Mouse (Mus musculus): ENCODE results near the gene Lipt1. TPM values are rescaled to one million over a fixed set of nuclear protein-coding genes. Genes with fewer than 3 reads are reported as not detected.

The Lipt1 gene
- polyA plus RNA-seq, 1 experiment from 2014 or later = 9.1 TPM

GRCm38 (mm10) chr1:37867684-37868322 is 3.7 kb upstream of the Lipt1 start:
- Histone ChIP-seq H3K27ac (ENCODE audit: low read depth, low read length) (no peak overlapping the region), H3K4me1 (replicated peaks; ENCODE audit: control insufficient read depth, insufficient read depth, low read length) (0 out of 2 replicates have a peak, but pooled peaks cover 2% of the 10 kb centered on the region), H3K9me3 (ENCODE audit: control insufficient read depth, low read length) (no peaks in the 10 kb centered on the region), H3K4me2 (replicated peaks; ENCODE audit: low read depth, low read length) (no peak overlapping the region), H3K9ac (ENCODE audit: low read depth, low read length) (no peak overlapping the region), H3K27me3 (ENCODE audit: control insufficient read depth, insufficient read depth, low read length) (no peaks in the 10 kb centered on the region), H3K36me3 (ENCODE audit: control insufficient read depth, insufficient read depth, low read length) (no peaks in the 10 kb centered on the region), H3K4me3 (ENCODE audit: low read depth, low read length) (no peak overlapping the region)
- DNase-seq (ENCODE audit: low spot score) (no peak), ATAC-seq (ENCODE audit: low FRiP score) (no peak)
- 66% methylated on average over 10 of the region's 10 CpGs for whole genome bisulfite sequencing

DNA sequence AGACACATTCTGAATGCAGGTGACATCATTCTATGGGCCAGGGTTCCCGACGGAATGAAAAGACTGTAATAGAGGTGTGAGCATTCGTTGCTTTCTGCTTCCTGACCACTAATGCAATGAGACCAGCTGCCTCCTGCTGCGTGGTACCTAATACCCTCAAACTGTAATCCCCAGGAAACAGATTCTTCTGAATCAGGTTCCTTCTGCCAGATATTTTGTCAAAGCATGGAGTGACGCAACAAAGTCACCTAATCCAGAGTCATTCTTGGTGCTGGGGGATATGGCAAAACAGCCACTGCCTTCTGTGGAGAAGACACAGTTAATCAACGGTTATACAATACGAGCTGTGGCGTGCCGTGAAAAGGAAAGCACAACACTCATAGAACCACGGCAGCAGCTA is 2.9 kb upstream of the Lipt1 start:
- Histone ChIP-seq H3K36me3 (ENCODE audit: control insufficient read depth, insufficient read depth, low read length) (no peaks in the 10 kb centered on the region), H3K4me2 (replicated peaks; ENCODE audit: low read depth, low read length) (no peak overlapping the region), H3K9ac (ENCODE audit: low read depth, low read length) (no peak overlapping the region), H3K27me3 (ENCODE audit: control insufficient read depth, insufficient read depth, low read length) (no peaks in the 10 kb centered on the region), H3K4me1 (replicated peaks; ENCODE audit: control insufficient read depth, insufficient read depth, low read length) (0 out of 2 replicates have a peak, but pooled peaks cover 2% of the 10 kb centered on the region), H3K27ac (ENCODE audit: low read depth, low read length) (no peak overlapping the region), H3K4me3 (ENCODE audit: low read depth, low read length) (no peak overlapping the region), H3K9me3 (ENCODE audit: control insufficient read depth, low read length) (no peaks in the 10 kb centered on the region)
- DNase-seq (ENCODE audit: low spot score) = no peak
- WGBS = 63% methylated on average over 10 of the region's 10 CpGs
- no peak for ATAC-seq (ENCODE audit: low FRiP score)

DNA sequence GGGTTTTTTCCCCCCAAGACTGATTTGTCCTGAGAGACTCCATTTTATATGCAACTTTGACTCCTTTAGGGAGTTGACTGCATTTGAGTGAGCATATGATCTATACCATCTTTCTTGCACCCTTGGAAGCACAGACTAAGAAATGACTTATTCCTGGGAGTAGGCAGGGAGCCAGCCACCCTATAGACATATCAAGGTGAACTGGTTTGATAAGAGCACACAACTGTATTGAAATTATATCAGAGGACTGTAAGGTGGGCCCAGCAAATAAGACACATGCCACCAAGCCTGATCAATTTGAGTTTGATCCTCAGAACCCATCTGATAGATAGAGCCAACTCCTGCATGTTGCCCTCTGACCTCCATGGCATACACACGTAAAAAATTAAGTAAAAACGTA is 2.2 kb upstream of the Lipt1 start:
- no peak overlapping the region for H3K4me2 ChIP-seq (replicated peaks; ENCODE audit: low read depth, low read length)
- H3K27ac ChIP-seq (ENCODE audit: low read depth, low read length) = no peak overlapping the region
- H3K9ac ChIP-seq (ENCODE audit: low read depth, low read length) = no peak overlapping the region
- no peaks in the 10 kb centered on the region for H3K36me3 ChIP-seq (ENCODE audit: control insufficient read depth, insufficient read depth, low read length)
- ATAC-seq (ENCODE audit: low FRiP score) (no peak), DNase-seq (ENCODE audit: low spot score) (no peak)
- 61% methylated on average over 2 of the region's 2 CpGs for WGBS
- no peaks in the 10 kb centered on the region for H3K9me3 ChIP-seq (ENCODE audit: control insufficient read depth, low read length)
- H3K27me3 ChIP-seq (ENCODE audit: control insufficient read depth, insufficient read depth, low read length) = no peaks in the 10 kb centered on the region
- no peak overlapping the region for H3K4me3 ChIP-seq (ENCODE audit: low read depth, low read length)
- H3K4me1 ChIP-seq (replicated peaks; ENCODE audit: control insufficient read depth, insufficient read depth, low read length) = 0 out of 2 replicates have a peak, but pooled peaks cover 2% of the 10 kb centered on the region

- peak overlapping the region; percentile 49 for H3K4me3 ChIP-seq (ENCODE audit: low read depth, low read length)
- 0 out of 2 replicates have a peak, but pooled peaks cover 2% of the 10 kb centered on the region for H3K4me1 ChIP-seq (replicated peaks; ENCODE audit: control insufficient read depth, insufficient read depth, low read length)
- H3K9ac ChIP-seq (ENCODE audit: low read depth, low read length) = peak overlapping the region; percentile 49
- no peaks in the 10 kb centered on the region for H3K9me3 ChIP-seq (ENCODE audit: control insufficient read depth, low read length)
- DNase-seq (ENCODE audit: low spot score) (peak; percentile 78), ATAC-seq (ENCODE audit: low FRiP score) (peak; percentile 84)
- peak overlapping the region; percentile 68 for H3K4me2 ChIP-seq (replicated peaks; ENCODE audit: low read depth, low read length)
- H3K27me3 ChIP-seq (ENCODE audit: control insufficient read depth, insufficient read depth, low read length) = no peaks in the 10 kb centered on the region
- 9% methylated on average over 33 of the region's 33 CpGs for WGBS
- H3K36me3 ChIP-seq (ENCODE audit: control insufficient read depth, insufficient read depth, low read length) = peaks cover 11% of the 10 kb centered on the region
- peak overlapping the region; percentile 1; the same call in 1 of the 2 replicates for H3K27ac ChIP-seq (ENCODE audit: low read depth, low read length)
These were observed 861 bp downstream of the Lipt1 start for GRCm38 (mm10) chr1:37872131-37873067.

- Histone ChIP-seq H3K4me1 (replicated peaks; ENCODE audit: control insufficient read depth, insufficient read depth, low read length) (0 out of 2 replicates have a peak, but pooled peaks cover 2% of the 10 kb centered on the region), H3K4me3 (ENCODE audit: low read depth, low read length) (peak overlapping the region; percentile 49; the same call in 1 of the 2 replicates), H3K9me3 (ENCODE audit: control insufficient read depth, low read length) (no peaks in the 10 kb centered on the region), H3K36me3 (ENCODE audit: control insufficient read depth, insufficient read depth, low read length) (peaks cover 11% of the 10 kb centered on the region), H3K27me3 (ENCODE audit: control insufficient read depth, insufficient read depth, low read length) (no peaks in the 10 kb centered on the region), H3K4me2 (replicated peaks; ENCODE audit: low read depth, low read length) (no peak overlapping the region; the same call in 1 of the 2 replicates), H3K9ac (ENCODE audit: low read depth, low read length) (no peak overlapping the region), H3K27ac (ENCODE audit: low read depth, low read length) (no peak overlapping the region)
- ATAC-seq (ENCODE audit: low FRiP score) = no peak
- no peak for DNase-seq (ENCODE audit: low spot score)
- WGBS = 95% methylated on average over 4 of the region's 4 CpGs
These were observed 1.6 kb downstream of the Lipt1 start for GRCm38 (mm10) chr1:37873157-37873556.

- Histone ChIP-seq H3K27me3 (ENCODE audit: control insufficient read depth, insufficient read depth, low read length) (no peaks in the 10 kb centered on the region), H3K4me1 (replicated peaks; ENCODE audit: control insufficient read depth, insufficient read depth, low read length) (no peaks in the 10 kb centered on the region), H3K4me3 (ENCODE audit: low read depth, low read length) (no peak overlapping the region), H3K36me3 (ENCODE audit: control insufficient read depth, insufficient read depth, low read length) (peaks cover 11% of the 10 kb centered on the region), H3K9me3 (ENCODE audit: control insufficient read depth, low read length) (no peaks in the 10 kb centered on the region), H3K4me2 (replicated peaks; ENCODE audit: low read depth, low read length) (no peak overlapping the region), H3K9ac (ENCODE audit: low read depth, low read length) (no peak overlapping the region), H3K27ac (ENCODE audit: low read depth, low read length) (no peak overlapping the region)
- no peak for ATAC-seq (ENCODE audit: low FRiP score)
- no peak for DNase-seq (ENCODE audit: low spot score)
- WGBS = 96% methylated on average over 13 of the region's 13 CpGs
These were observed 6.4 kb downstream of the Lipt1 start for GRCm38 (mm10) chr1:37877736-37878460.

- no peaks in the 10 kb centered on the region for H3K4me1 ChIP-seq (replicated peaks; ENCODE audit: control insufficient read depth, insufficient read depth, low read length)
- no peak overlapping the region for H3K4me2 ChIP-seq (replicated peaks; ENCODE audit: low read depth, low read length)
- H3K27me3 ChIP-seq (ENCODE audit: control insufficient read depth, insufficient read depth, low read length) = no peaks in the 10 kb centered on the region
- DNase-seq (ENCODE audit: low spot score) = no peak
- no peaks in the 10 kb centered on the region for H3K36me3 ChIP-seq (ENCODE audit: control insufficient read depth, insufficient read depth, low read length)
- H3K4me3 ChIP-seq (ENCODE audit: low read depth, low read length) = no peak overlapping the region
- WGBS = 88% methylated on average over 4 of the region's 4 CpGs
- H3K9ac ChIP-seq (ENCODE audit: low read depth, low read length) = no peak overlapping the region
- no peaks in the 10 kb centered on the region for H3K9me3 ChIP-seq (ENCODE audit: control insufficient read depth, low read length)
- H3K27ac ChIP-seq (ENCODE audit: low read depth, low read length) = no peak overlapping the region
- ATAC-seq (ENCODE audit: low FRiP score) = no peak
These were observed 11.9 kb downstream of the Lipt1 start for GRCm38 (mm10) chr1:37883411-37883810.

GRCm38 (mm10) chr1:37884451-37884850 is 12.9 kb downstream of the Lipt1 start:
- no peaks in the 10 kb centered on the region for H3K4me1 ChIP-seq (replicated peaks; ENCODE audit: control insufficient read depth, insufficient read depth, low read length)
- no peak overlapping the region for H3K27ac ChIP-seq (ENCODE audit: low read depth, low read length)
- H3K9me3 ChIP-seq (ENCODE audit: control insufficient read depth, low read length) = no peaks in the 10 kb centered on the region
- H3K4me3 ChIP-seq (ENCODE audit: low read depth, low read length) = no peak overlapping the region
- WGBS = 84% methylated on average over 4 of the region's 4 CpGs
- H3K27me3 ChIP-seq (ENCODE audit: control insufficient read depth, insufficient read depth, low read length) = no peaks in the 10 kb centered on the region
- H3K36me3 ChIP-seq (ENCODE audit: control insufficient read depth, insufficient read depth, low read length) = no peaks in the 10 kb centered on the region
- no peak for DNase-seq (ENCODE audit: low spot score)
- H3K9ac ChIP-seq (ENCODE audit: low read depth, low read length) = no peak overlapping the region
- no peak for ATAC-seq (ENCODE audit: low FRiP score)
- no peak overlapping the region for H3K4me2 ChIP-seq (replicated peaks; ENCODE audit: low read depth, low read length)
